Mouse (Mus musculus): Measurements from ENCODE around the gene Gstt2. TPM values are rescaled to one million over a fixed set of nuclear protein-coding genes. Genes with fewer than 3 reads are reported as not detected.
"Not testable (repeated sequence)": the region's sequence is repeated elsewhere in the genome, so short reads cannot be mapped to it uniquely, and the experiment has no call there.

The Gstt2 gene
- polyA plus RNA-seq, 1 experiment: 4.4 TPM

- TF ChIP-seq CTCF (IDR thresholded peaks at IDR 0.05; ENCODE audit: borderline replicate concordance, insufficient read depth, low read length) (no peak), POLR2A (IDR thresholded peaks at IDR 0.05; ENCODE audit: low read depth, low read length) (no peak)
- Histone ChIP-seq H3K27ac (ENCODE audit: insufficient read depth, low read length) (no peak overlapping the region), H3K4me1 (ENCODE audit: control insufficient read depth, insufficient read depth, low read length) (no peaks in the 10 kb centered on the region), H3K4me3 (ENCODE audit: insufficient read depth, low read length) (no peak overlapping the region)
Observed at GRCm38 (mm10) chr10:75844800-75845199, 7.6 kb upstream of the Gstt2 start.

GRCm38 (mm10) chr10:75843898-75844297, 6.7 kb upstream of the Gstt2 start:
- not testable (repeated sequence) for H3K27ac ChIP-seq (ENCODE audit: insufficient read depth, low read length); H3K4me3 ChIP-seq (ENCODE audit: insufficient read depth, low read length); H3K4me1 ChIP-seq (ENCODE audit: control insufficient read depth, insufficient read depth, low read length)

- no peak for TF ChIP-seq POLR2A (IDR thresholded peaks at IDR 0.05; ENCODE audit: low read depth, low read length)
- TF ChIP-seq CTCF (IDR thresholded peaks at IDR 0.05; ENCODE audit: borderline replicate concordance, insufficient read depth, low read length): no peak
- no peak overlapping the region for H3K4me3 ChIP-seq (ENCODE audit: insufficient read depth, low read length)
Observed at GRCm38 (mm10) chr10:75839092-75839491, 1.9 kb upstream of the Gstt2 start.

GRCm38 (mm10) chr10:75835761-75836531, 1.3 kb downstream of the Gstt2 start:
- H3K4me3 ChIP-seq (ENCODE audit: insufficient read depth, low read length): no peak overlapping the region
- H3K4me1 ChIP-seq (ENCODE audit: control insufficient read depth, insufficient read depth, low read length): no peaks in the 10 kb centered on the region
- no peak overlapping the region for H3K27ac ChIP-seq (ENCODE audit: insufficient read depth, low read length)
- no peak for TF ChIP-seq CTCF (IDR thresholded peaks at IDR 0.05; ENCODE audit: borderline replicate concordance, insufficient read depth, low read length)
- no peak for TF ChIP-seq POLR2A (IDR thresholded peaks at IDR 0.05; ENCODE audit: low read depth, low read length)

More at GRCm38 (mm10) chr10:75839092-75839491, 1.9 kb upstream of the Gstt2 start:
- no peaks in the 10 kb centered on the region for H3K4me1 ChIP-seq (ENCODE audit: control insufficient read depth, insufficient read depth, low read length)
- H3K27ac ChIP-seq (ENCODE audit: insufficient read depth, low read length): no peak overlapping the region

DNA sequence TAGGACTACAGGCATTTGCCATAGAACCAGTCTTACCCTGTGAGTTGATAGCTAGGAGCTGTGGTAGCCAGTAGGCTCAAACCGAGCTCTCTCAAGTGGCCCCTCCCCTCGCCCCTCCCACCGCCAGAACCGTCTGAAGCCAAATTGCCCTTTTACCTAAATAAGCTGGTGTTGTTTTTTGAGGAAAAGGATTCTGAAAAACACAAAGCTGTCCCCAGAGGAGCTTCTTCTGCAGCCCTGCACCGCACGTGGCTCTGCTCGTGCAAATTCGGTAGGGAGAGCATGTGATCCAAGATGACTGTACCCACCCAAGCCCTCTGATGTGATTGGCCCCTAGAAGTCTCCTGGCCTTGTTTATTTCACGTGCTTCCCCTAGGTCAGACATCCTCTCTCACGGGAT, 1.9 kb downstream of the Gstt2 start:
- Histone ChIP-seq H3K27ac (ENCODE audit: insufficient read depth, low read length) (no peak overlapping the region), H3K4me1 (ENCODE audit: control insufficient read depth, insufficient read depth, low read length) (no peaks in the 10 kb centered on the region), H3K4me3 (ENCODE audit: insufficient read depth, low read length) (no peak overlapping the region)
- peak; percentile 40; the same call in 1 of the 2 replicates for TF ChIP-seq POLR2A (IDR thresholded peaks at IDR 0.05; ENCODE audit: low read depth, low read length)
- no peak for TF ChIP-seq CTCF (IDR thresholded peaks at IDR 0.05; ENCODE audit: borderline replicate concordance, insufficient read depth, low read length)

DNA sequence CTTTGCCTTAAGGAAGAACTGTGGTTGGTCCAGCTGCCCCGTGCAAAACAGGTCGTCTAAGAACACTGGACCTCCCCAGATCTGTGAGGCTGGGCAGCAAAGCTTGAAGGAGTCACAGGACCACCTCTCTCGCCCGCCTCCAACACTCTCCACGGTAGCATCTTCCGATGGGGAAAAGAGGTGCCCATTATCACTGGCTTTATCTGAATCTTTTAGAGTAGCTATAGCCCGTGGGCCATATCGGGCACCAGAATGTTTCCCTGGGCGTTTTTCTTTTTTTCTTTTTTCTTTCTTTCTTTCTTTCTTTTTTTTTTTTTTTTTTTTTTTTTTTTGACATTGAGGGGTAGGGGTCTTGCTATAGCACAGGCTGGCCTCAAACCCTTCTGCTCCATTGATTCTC, 2.5 kb downstream of the Gstt2 start:
- H3K4me1 ChIP-seq (ENCODE audit: control insufficient read depth, insufficient read depth, low read length): no peaks in the 10 kb centered on the region
- TF ChIP-seq CTCF (IDR thresholded peaks at IDR 0.05; ENCODE audit: borderline replicate concordance, insufficient read depth, low read length) (no peak), POLR2A (IDR thresholded peaks at IDR 0.05; ENCODE audit: low read depth, low read length) (no peak)
- 0 out of 2 replicates have a peak overlapping the region, but pooled peaks have one; percentile 2 for H3K4me3 ChIP-seq (ENCODE audit: insufficient read depth, low read length)
- H3K27ac ChIP-seq (ENCODE audit: insufficient read depth, low read length): no peak overlapping the region

- Histone ChIP-seq H3K27ac (ENCODE audit: insufficient read depth, low read length) (no peak overlapping the region), H3K4me3 (ENCODE audit: insufficient read depth, low read length) (peak overlapping the region; percentile 2; the same call in 1 of the 2 replicates), H3K4me1 (ENCODE audit: control insufficient read depth, insufficient read depth, low read length) (no peaks in the 10 kb centered on the region)
- peak; percentile 36; the same call in 1 of the 2 replicates for TF ChIP-seq POLR2A (IDR thresholded peaks at IDR 0.05; ENCODE audit: low read depth, low read length)
- no peak for TF ChIP-seq CTCF (IDR thresholded peaks at IDR 0.05; ENCODE audit: borderline replicate concordance, insufficient read depth, low read length)
Observed at GRCm38 (mm10) chr10:75834250-75834649, 3.0 kb downstream of the Gstt2 start.

- H3K4me1 ChIP-seq (ENCODE audit: control insufficient read depth, insufficient read depth, low read length): peaks cover 2% of the 10 kb centered on the region; the same call in 1 of the 2 replicates
- H3K4me3 ChIP-seq (ENCODE audit: insufficient read depth, low read length): no peak overlapping the region
- H3K27ac ChIP-seq (ENCODE audit: insufficient read depth, low read length): no peak overlapping the region
- no peak for TF ChIP-seq CTCF (IDR thresholded peaks at IDR 0.05; ENCODE audit: borderline replicate concordance, insufficient read depth, low read length)
- no peak for TF ChIP-seq POLR2A (IDR thresholded peaks at IDR 0.05; ENCODE audit: low read depth, low read length)
Observed at GRCm38 (mm10) chr10:75833456-75834080, 3.7 kb downstream of the Gstt2 start.

GRCm38 (mm10) chr10:75832272-75832895, 4.8 kb downstream of the Gstt2 start:
- Histone ChIP-seq H3K4me3 (ENCODE audit: insufficient read depth, low read length) (no peak overlapping the region), H3K27ac (ENCODE audit: insufficient read depth, low read length) (no peak overlapping the region), H3K4me1 (ENCODE audit: control insufficient read depth, insufficient read depth, low read length) (peaks cover 6% of the 10 kb centered on the region; the same call in 1 of the 2 replicates)
- TF ChIP-seq POLR2A (IDR thresholded peaks at IDR 0.05; ENCODE audit: low read depth, low read length) (no peak), CTCF (IDR thresholded peaks at IDR 0.05; ENCODE audit: borderline replicate concordance, insufficient read depth, low read length) (peak; percentile 83; the same call in 1 of the 2 replicates)

- peaks cover 8% of the 10 kb centered on the region; the same call in 1 of the 2 replicates for H3K4me1 ChIP-seq (ENCODE audit: control insufficient read depth, insufficient read depth, low read length)
- no peak overlapping the region for H3K4me3 ChIP-seq (ENCODE audit: insufficient read depth, low read length)
- TF ChIP-seq CTCF (IDR thresholded peaks at IDR 0.05; ENCODE audit: borderline replicate concordance, insufficient read depth, low read length): no peak
- no peak overlapping the region for H3K27ac ChIP-seq (ENCODE audit: insufficient read depth, low read length)
Observed at GRCm38 (mm10) chr10:75830275-75830670, 7.0 kb downstream of the Gstt2 start.

Data from embryonic fibroblast, embryonic 13.5 days (primary cell).